Mouse (Mus musculus) testis, adult 2 months (tissue): ENCODE data around the gene Igfbp2.

Source experiments
- CTCF ChIP-seq: fragments of 200-500 bp; IDR thresholded peaks from 2 replicates; pipeline ENCODE4 v1.5.1; 2012; ENCODE audit warnings: low read depth, mild to moderate bottlenecking, inconsistent platforms, low read length, moderate library complexity; ENCODE audit not compliant: control insufficient read depth, insufficient read depth, insufficient replicate concordance
- POLR2A ChIP-seq: fragments of 200-500 bp; IDR thresholded peaks from 2 replicates; pipeline ENCODE4 v1.6.1; 2012; ENCODE audit warnings: low read depth, mild to moderate bottlenecking, inconsistent platforms, low read length, moderate library complexity; ENCODE audit not compliant: control insufficient read depth

DNA sequence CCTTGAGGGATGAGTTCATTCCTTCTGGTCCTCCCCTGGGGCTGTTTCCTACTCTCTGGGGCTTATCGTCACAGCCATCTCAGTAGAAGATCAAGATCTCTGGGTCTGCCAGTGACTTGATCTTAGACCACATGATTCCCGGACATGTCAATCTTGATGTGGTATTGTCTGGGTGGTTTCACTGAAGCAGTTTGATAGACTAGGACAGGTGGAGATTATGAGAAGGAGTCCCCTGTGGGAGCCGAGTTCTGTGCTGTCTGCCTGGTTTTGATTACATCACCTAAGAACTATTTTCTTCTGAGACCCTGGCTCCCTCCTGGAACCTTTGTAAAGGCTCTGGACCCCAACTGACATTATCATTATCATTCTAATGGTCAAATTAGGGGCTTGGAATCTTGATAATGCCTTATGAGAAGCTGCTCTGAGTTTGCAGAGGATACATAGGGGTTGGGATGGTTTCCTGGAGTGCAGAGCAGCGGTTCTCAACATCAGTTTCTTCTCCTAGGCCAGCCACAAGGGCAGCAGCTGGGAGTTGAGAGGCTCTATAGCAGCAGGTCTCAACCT lies 27.1 kb upstream of the Igfbp2 start:
- TF ChIP-seq CTCF (no peak), POLR2A (no peak)
